17 mouse cellular contexts compared by ENCODE assay signal in the genomic region with DNA sequence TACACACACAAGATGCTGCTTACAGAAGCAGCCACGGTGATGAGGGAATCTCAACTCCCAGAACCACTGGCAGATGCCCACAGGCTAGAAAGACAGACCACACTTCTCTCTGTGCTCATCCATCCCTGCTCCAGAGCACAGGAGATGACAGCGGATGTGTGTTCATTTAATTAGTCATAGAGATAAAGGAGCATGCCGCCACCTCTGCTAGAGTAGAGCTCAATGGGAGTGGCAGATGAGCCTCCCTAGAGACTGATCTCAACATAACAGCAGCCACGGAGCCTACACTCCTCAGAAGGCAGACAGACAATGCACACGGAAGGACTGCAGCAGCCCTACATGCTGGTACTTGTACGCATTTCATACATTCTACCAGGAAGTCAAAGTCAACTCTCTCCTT. TPM values are rescaled to one million over a fixed set of nuclear protein-coding genes. Genes with fewer than 3 reads are reported as not detected.
A peak's percentile ranks its signal among the peaks of the same experiment; 100 is the strongest.
DNase-seq lines count a peak whose midpoint lies in the region; ATAC-seq and TF ChIP-seq lines count a peak whose summit lies in the region.
"Had no signal": no experiment of that assay in that cellular context is flagged by ENCODE, and none has a peak within 500 bp of the region (broad histone marks: within the 10 kb centered on the region; RNA-seq: fewer than 3 reads in every experiment).

No protein-coding gene starts in this region.

- peak overlapping the region; percentile 43; the same call in 1 of the 2 replicates for H3K27ac ChIP-seq in heart, embryonic 16.5 days (ENCODE audit: low read length)
- H3K27ac ChIP-seq in MEL (ENCODE audit: control insufficient read depth, low read depth, low read length): 0 out of 2 replicates have a peak overlapping the region, but pooled peaks have one; percentile 16
- no peak overlapping the region for H3K27ac ChIP-seq in limb, embryonic 14.5 days (replicated peaks; ENCODE audit: low read depth, low read length)
- no peak overlapping the region for H3K27ac ChIP-seq in lung, postnatal 0 days (ENCODE audit: low read length)
- H3K27ac ChIP-seq: embryonic facial prominence, embryonic 12.5 days had no signal

- no peak for TF ChIP-seq RAD21 in MEL (IDR thresholded peaks at IDR 0.05; ENCODE audit: low read depth, low read length)

- no peak for ATAC-seq in heart, embryonic 16.5 days (replicated peaks; ENCODE audit: extremely low read depth, insufficient read depth, low FRiP score)
- no peak for ATAC-seq in limb, embryonic 14.5 days (ENCODE audit: low FRiP score, low read depth)
- ATAC-seq in lung, postnatal 0 days: no peak

- H3K27me3 ChIP-seq in heart, embryonic 16.5 days (ENCODE audit: control insufficient read depth, insufficient read depth, low read length): no peaks in the 10 kb centered on the region
- H3K27me3 ChIP-seq in MEL (ENCODE audit: control insufficient read depth in 1 of 2, insufficient read depth in 2 of 2, low read length in 2 of 2): no peaks in the 10 kb centered on the region
- no peaks in the 10 kb centered on the region for H3K27me3 ChIP-seq in limb, embryonic 14.5 days (ENCODE audit: control insufficient read depth, insufficient read depth, low read length)
- H3K27me3 ChIP-seq in lung, postnatal 0 days (replicated peaks; ENCODE audit: insufficient read depth, low read length): no peaks in the 10 kb centered on the region
- H3K27me3 ChIP-seq: embryonic facial prominence, embryonic 12.5 days had no signal

- no peak for TF ChIP-seq POLR2A in MEL (IDR thresholded peaks at IDR 0.05; ENCODE audit: control insufficient read depth in 1 of 2, insufficient read depth in 1 of 2, low read depth in 1 of 2, low read length in 2 of 2, poor library complexity in 1 of 2)
- TF ChIP-seq POLR2A in limb, embryonic 14.5 days (IDR thresholded peaks at IDR 0.05; ENCODE audit: borderline replicate concordance, extremely low read depth, insufficient read depth, insufficient read length): no peak

- no peak for TF ChIP-seq CTCF in MEL (IDR thresholded peaks at IDR 0.05 in 2 of 3, conservative IDR thresholded peaks at IDR 0.05 in 1 of 3; ENCODE audit: control insufficient read depth in 1 of 3, insufficient read depth in 1 of 3, low read depth in 2 of 3, low read length in 3 of 3, poor library complexity in 1 of 3, severe bottlenecking in 1 of 3)
- TF ChIP-seq CTCF in lung, postnatal 0 days (IDR thresholded peaks at IDR 0.05): no peak

- H3K4me3 ChIP-seq in heart, embryonic 16.5 days (ENCODE audit: low read length): no peak overlapping the region
- no peak overlapping the region for H3K4me3 ChIP-seq in MEL (ENCODE audit: control insufficient read depth in 1 of 2, insufficient read depth in 1 of 2, low read depth in 2 of 2, low read length in 2 of 2)
- no peak overlapping the region for H3K4me3 ChIP-seq in limb, embryonic 14.5 days (replicated peaks; ENCODE audit: low read length)
- no peak overlapping the region for H3K4me3 ChIP-seq in lung, postnatal 0 days (ENCODE audit: low read depth, low read length)
- H3K4me3 ChIP-seq: embryonic facial prominence, embryonic 12.5 days had no signal

- H3K4me1 ChIP-seq in heart, embryonic 16.5 days (ENCODE audit: control insufficient read depth, insufficient read depth, low read length): peaks cover 61% of the 10 kb centered on the region
- H3K4me1 ChIP-seq in MEL (ENCODE audit: control insufficient read depth in 1 of 2, insufficient read depth in 2 of 2, low read length in 2 of 2): peaks cover 21 to 43% of the 10 kb centered on the region in 2 experiments
- H3K4me1 ChIP-seq in limb, embryonic 14.5 days (ENCODE audit: control insufficient read depth, insufficient read depth, low read length): peaks cover 5% of the 10 kb centered on the region; the same call in 1 of the 2 replicates
- peaks cover 17% of the 10 kb centered on the region for H3K4me1 ChIP-seq in lung, postnatal 0 days (ENCODE audit: insufficient read depth, low read depth, low read length)

- DNase-seq in heart, adult 8-10 months (ENCODE audit: low spot score): no peak
- DNase-seq in 416B (ENCODE audit: low read depth) (peak; percentile 45), MEL (ENCODE audit: low read depth, low spot score) (peak; percentile 83)
- peak; percentile 58 for DNase-seq in limb, embryonic 14.5 days (ENCODE audit: low spot score)
- no peak for DNase-seq in lung, postnatal 0 days (ENCODE audit: low spot score)
- no peak for DNase-seq in spleen, adult 18-20 months
- DNase-seq in urinary bladder, postnatal 25 days (ENCODE audit: low spot score): no peak
- DNase-seq: adrenal gland, adult 2 months; thymus, postnatal 25 days had no signal

- WGBS in heart, embryonic 16.5 days: 37% methylated on average over 6 of the region's 6 CpGs
- 79% methylated on average over 6 of the region's 6 CpGs for WGBS in limb, embryonic 14.5 days
- 55% methylated on average over 6 of the region's 6 CpGs for WGBS in lung, postnatal 0 days

- H3K9ac ChIP-seq in heart, embryonic 16.5 days (ENCODE audit: low read length): no peak overlapping the region
- no peak overlapping the region for H3K9ac ChIP-seq in MEL (ENCODE audit: control insufficient read depth, low read depth, low read length, poor library complexity, severe bottlenecking)
- no peak overlapping the region for H3K9ac ChIP-seq in limb, embryonic 14.5 days (ENCODE audit: low read depth, low read length, severe bottlenecking)
- no peak overlapping the region for H3K9ac ChIP-seq in lung, postnatal 0 days (replicated peaks; ENCODE audit: low read depth)
- H3K9ac ChIP-seq: embryonic facial prominence, embryonic 12.5 days had no signal

- H3K79me2 ChIP-seq in MEL (ENCODE audit: control insufficient read depth, insufficient read depth, low read length, poor library complexity): peaks cover 19% of the 10 kb centered on the region

- peak in 1 of 2 experiments; percentile 14; a peak in 1 of 4 replicates for TF ChIP-seq EP300 in MEL (IDR thresholded peaks at IDR 0.05; ENCODE audit: low read depth in 1 of 2, low read length in 2 of 2)
- no peak for TF ChIP-seq EP300 in lung, postnatal 0 days (IDR thresholded peaks at IDR 0.05)

- no peaks in the 10 kb centered on the region for H3K9me3 ChIP-seq in heart, embryonic 16.5 days (replicated peaks; ENCODE audit: control insufficient read depth, low read length)
- H3K9me3 ChIP-seq in MEL (replicated peaks; ENCODE audit: insufficient read depth, low read length): no peaks in the 10 kb centered on the region
- H3K9me3 ChIP-seq in limb, embryonic 14.5 days (ENCODE audit: control insufficient read depth, low read length): no peaks in the 10 kb centered on the region
- no peaks in the 10 kb centered on the region for H3K9me3 ChIP-seq in lung, postnatal 0 days (ENCODE audit: low read length)
- H3K9me3 ChIP-seq: embryonic facial prominence, embryonic 12.5 days; G1E had no signal

- no peak overlapping the region for H3K4me2 ChIP-seq in heart, embryonic 16.5 days (ENCODE audit: low read depth, low read length)
- H3K4me2 ChIP-seq in limb, embryonic 14.5 days (replicated peaks; ENCODE audit: low read depth, low read length, severe bottlenecking): no peak overlapping the region
- no peak overlapping the region for H3K4me2 ChIP-seq in lung, postnatal 0 days (replicated peaks; ENCODE audit: low read depth, low read length)
- H3K4me2 ChIP-seq: embryonic facial prominence, embryonic 12.5 days had no signal

- no peaks in the 10 kb centered on the region; the same call in 1 of the 2 replicates for H3K36me3 ChIP-seq in heart, embryonic 16.5 days (ENCODE audit: control insufficient read depth, insufficient read depth)
- H3K36me3 ChIP-seq in MEL (ENCODE audit: control insufficient read depth in 1 of 2, insufficient read depth in 2 of 2, low read length in 2 of 2): peaks cover 0 to 33% of the 10 kb centered on the region in 2 experiments; a peak in 2 of 4 replicates
- no peaks in the 10 kb centered on the region for H3K36me3 ChIP-seq in limb, embryonic 14.5 days (ENCODE audit: control insufficient read depth, insufficient read depth, low read length)
- no peaks in the 10 kb centered on the region for H3K36me3 ChIP-seq in lung, postnatal 0 days (ENCODE audit: insufficient read depth, low read length)
- H3K36me3 ChIP-seq: embryonic facial prominence, embryonic 12.5 days had no signal

TF ChIP-seq in MEL, 35 proteins besides CTCF, POLR2A, EP300 and RAD21:
- TF ChIP-seq TBP (IDR thresholded peaks at IDR 0.05; ENCODE audit: low read depth, low read length) (0 out of 2 replicates have a peak, but pooled peaks have one; percentile 27), MAX (IDR thresholded peaks at IDR 0.05; ENCODE audit: low read length) (0 out of 2 replicates have a peak, but pooled peaks have one; percentile 41), USF1 (IDR thresholded peaks at IDR 0.05; ENCODE audit: low read depth, low read length) (no peak), GATA1 (IDR thresholded peaks at IDR 0.05; ENCODE audit: low read depth, low read length) (peak; percentile 23; the same call in 1 of the 2 replicates), SIN3A (IDR thresholded peaks at IDR 0.05; ENCODE audit: low read length) (peak; percentile 61)

RNA-seq across cellular contexts. Expression of gene Mapkapk2, which starts 33.4 kb away (rescaled TPM):
- polyA plus RNA-seq in heart, embryonic 16.5 days (2015; fragmentation: Nextera tagmentation; extraction: Ambion mirVana): 61.4 and 66.8 TPM in 2 replicates
- 100 to 1,000 TPM; 303 to 326 (median 315) TPM for total RNA-seq in heart, adult 8-10 months (2022)
- 51.7 and 53.2 TPM in 2 replicates for total RNA-seq in MEL (2012; rRNA removed)
- polyA plus RNA-seq in MEL (2012; ENCODE audit: insufficient read depth in 1 of 2, insufficient read length in 2 of 2, low read depth in 1 of 2, low replicate concordance in 2 of 2, missing spikeins in 1 of 2): 10 to 100 TPM in 1 of 2 experiments, not detected in 1; 85.4 TPM
- 60.9 and 70.0 TPM in 2 replicates for polyA plus RNA-seq in limb, embryonic 14.5 days (2012; rRNA removed)
- 49.9 and 51.6 TPM in 2 replicates for polyA plus RNA-seq in limb, embryonic 14.5 days (2014; fragmentation: Nextera tagmentation; extraction: Ambion mirVana)
- 62.4 and 65.0 TPM in 2 replicates for polyA plus RNA-seq in lung, postnatal 0 days (2015; fragmentation: Nextera tagmentation; extraction: Ambion mirVana)

RNA-seq across cellular contexts. Expression of gene Il10, which starts 44.6 kb away (rescaled TPM):
- 0.11 and 0.14 TPM in 2 replicates for polyA plus RNA-seq in heart, embryonic 16.5 days (2015; fragmentation: Nextera tagmentation; extraction: Ambion mirVana)
- total RNA-seq in heart, adult 8-10 months (2022): not detected
- not detected in 2 replicates for total RNA-seq in MEL (2012; rRNA removed)
- polyA plus RNA-seq in MEL (2012; ENCODE audit: insufficient read depth in 1 of 2, insufficient read length in 2 of 2, low read depth in 1 of 2, low replicate concordance in 2 of 2, missing spikeins in 1 of 2): not detected
- 0.05 and 0.06 TPM in 2 replicates for polyA plus RNA-seq in limb, embryonic 14.5 days (2012; rRNA removed)
- not detected in 2 replicates for polyA plus RNA-seq in limb, embryonic 14.5 days (2014; fragmentation: Nextera tagmentation; extraction: Ambion mirVana)
- not detected in 2 replicates for polyA plus RNA-seq in lung, postnatal 0 days (2015; fragmentation: Nextera tagmentation; extraction: Ambion mirVana)
- total RNA-seq: adrenal gland, adult 2 months; G1E; gastrocnemius, adult 18-20 months; left cerebral cortex, postnatal 25 days had no signal
- polyA plus RNA-seq: adrenal gland, adult 2 months; embryonic facial prominence, embryonic 12.5 days; G1E; lung, embryonic 16.5 days; neural tube, embryonic 11.5 days; small intestine, adult 2 months had no signal

Comparison
In these comparisons a context has a peak if more than half of its experiments do, and no peak if none do; other contexts are left out.
1. H3K27ac ChIP-seq: peak in heart, embryonic 16.5 days (single experiment) and MEL (single experiment); none in limb, embryonic 14.5 days (single experiment) and lung, postnatal 0 days (single experiment).
2. DNase-seq: peak in 416B (single experiment), MEL (single experiment) and limb, embryonic 14.5 days (single experiment); none in heart, adult 8-10 months (single experiment), lung, postnatal 0 days (single experiment), spleen, adult 18-20 months (0 of 2) and urinary bladder, postnatal 25 days (single experiment).